Mouse (Mus musculus): ENCODE measurements around the gene Cttn.

Cttn gene

GRCm38 (mm10) chr7:144470545-144471059, at the start of gene Cttn:
TSS of gene Cttn (minus strand) at chr7:144471009.
- peak; percentile 62 for DNase-seq (ENCODE audit: low read depth, low spot score)

- no peak for DNase-seq (ENCODE audit: low read depth, low spot score)
Measured at GRCm38 (mm10) chr7:144519852-144520251, 49.0 kb upstream of the Cttn start.

- DNase-seq (ENCODE audit: low read depth, low spot score), result no peak
Measured at GRCm38 (mm10) chr7:144516711-144517110, 45.9 kb upstream of the Cttn start.

GRCm38 (mm10) chr7:144509090-144509489, 38.3 kb upstream of the Cttn start:
- no peak for DNase-seq (ENCODE audit: low read depth, low spot score)

GRCm38 (mm10) chr7:144506807-144507206, 36.0 kb upstream of the Cttn start:
- DNase-seq (ENCODE audit: low read depth, low spot score), result no peak

- no peak for DNase-seq (ENCODE audit: low read depth, low spot score)
Measured at GRCm38 (mm10) chr7:144503959-144504358, 33.1 kb upstream of the Cttn start.

GRCm38 (mm10) chr7:144492931-144493330, 22.1 kb upstream of the Cttn start:
- DNase-seq (ENCODE audit: low read depth, low spot score), result no peak

GRCm38 (mm10) chr7:144490201-144490873, 19.5 kb upstream of the Cttn start:
- DNase-seq (ENCODE audit: low read depth, low spot score), result no peak

- no peak for DNase-seq (ENCODE audit: low read depth, low spot score)
Measured at GRCm38 (mm10) chr7:144489067-144489774, 18.4 kb upstream of the Cttn start.

GRCm38 (mm10) chr7:144480314-144480713, 9.5 kb upstream of the Cttn start:
- no peak for DNase-seq (ENCODE audit: low read depth, low spot score)

GRCm38 (mm10) chr7:144479569-144479968, 8.8 kb upstream of the Cttn start:
- DNase-seq (ENCODE audit: low read depth, low spot score), result no peak

- DNase-seq (ENCODE audit: low read depth, low spot score), result no peak
Measured at GRCm38 (mm10) chr7:144475741-144476140, 4.9 kb upstream of the Cttn start.

GRCm38 (mm10) chr7:144473486-144473885, 2.7 kb upstream of the Cttn start:
- DNase-seq (ENCODE audit: low read depth, low spot score), result no peak

GRCm38 (mm10) chr7:144471103-144471502, 294 bp upstream of the Cttn start:
- DNase-seq (ENCODE audit: low read depth, low spot score), result no peak

GRCm38 (mm10) chr7:144469908-144470544, 783 bp downstream of the Cttn start:
- no peak for DNase-seq (ENCODE audit: low read depth, low spot score)

- DNase-seq (ENCODE audit: low read depth, low spot score), result no peak
Measured at GRCm38 (mm10) chr7:144469181-144469641, 1.6 kb downstream of the Cttn start.

- no peak for DNase-seq (ENCODE audit: low read depth, low spot score)
Measured at GRCm38 (mm10) chr7:144468741-144469140, 2.1 kb downstream of the Cttn start.

- no peak for DNase-seq (ENCODE audit: low read depth, low spot score)
Measured at GRCm38 (mm10) chr7:144462577-144462976, 8.2 kb downstream of the Cttn start.

GRCm38 (mm10) chr7:144461246-144461902, 9.4 kb downstream of the Cttn start:
- DNase-seq (ENCODE audit: low read depth, low spot score), result no peak

- DNase-seq (ENCODE audit: low read depth, low spot score), result no peak
Measured at GRCm38 (mm10) chr7:144458881-144459280, 11.9 kb downstream of the Cttn start.

- no peak for DNase-seq (ENCODE audit: low read depth, low spot score)
Measured at GRCm38 (mm10) chr7:144450661-144451060, 20.1 kb downstream of the Cttn start.

Measured in retina, adult 2 months (tissue).